Comparison of ENCODE assay signal across 10 mouse cellular contexts in genomic region chr3:122814531-122814930, GRCm38 (mm10).
DNase-seq lines count a peak whose midpoint lies in the region; ATAC-seq and TF ChIP-seq lines count a peak whose summit lies in the region.
"Had no signal": no experiment of that assay in that cellular context is flagged by ENCODE, and none has a peak within 500 bp of the region (broad histone marks: within the 10 kb centered on the region; RNA-seq: fewer than 3 reads in every experiment).

No protein-coding gene starts in this region.

- H3K36me3 ChIP-seq in heart, embryonic 15.5 days: no peaks in the 10 kb centered on the region
- H3K36me3 ChIP-seq in small intestine, adult 2 months (ENCODE audit: control insufficient read depth, insufficient read depth, low read length): peaks cover 24% of the 10 kb centered on the region
- no peaks in the 10 kb centered on the region for H3K36me3 ChIP-seq in hindbrain, embryonic 11.5 days (ENCODE audit: control insufficient read depth, insufficient read depth, low read length)

- no peak for ATAC-seq in heart, embryonic 15.5 days (replicated peaks; ENCODE audit: insufficient number of reproducible peaks, insufficient read depth, low FRiP score, low read depth)
- no peak for ATAC-seq in erythroid progenitor cell, adult 5-6 weeks (replicated peaks; ENCODE audit: low FRiP score, poor library complexity, severe bottlenecking)
- ATAC-seq in hindbrain, embryonic 11.5 days (ENCODE audit: low FRiP score): no peak
- ATAC-seq: Patski had no signal

- H3K27ac ChIP-seq in heart, embryonic 15.5 days: peak overlapping the region; percentile 17; the same call in 1 of the 2 replicates
- peak overlapping the region; percentile 30; the same call in 1 of the 2 replicates for H3K27ac ChIP-seq in small intestine, adult 2 months (ENCODE audit: insufficient read depth, low read depth, low read length)
- H3K27ac ChIP-seq in hindbrain, embryonic 11.5 days (ENCODE audit: low read depth, low read length): no peak overlapping the region

- H3K9me3 ChIP-seq in heart, embryonic 15.5 days (replicated peaks): no peaks in the 10 kb centered on the region
- H3K9me3 ChIP-seq in hindbrain, embryonic 11.5 days (ENCODE audit: control insufficient read depth, low read length): no peaks in the 10 kb centered on the region

- no peak for TF ChIP-seq POLR2A in small intestine, adult 2 months (IDR thresholded peaks at IDR 0.05; ENCODE audit: low read depth, low read length)

- no peak overlapping the region for H3K9ac ChIP-seq in heart, embryonic 15.5 days
- no peak overlapping the region for H3K9ac ChIP-seq in hindbrain, embryonic 11.5 days (ENCODE audit: low read depth, low read length)

- H3K4me1 ChIP-seq in heart, embryonic 15.5 days (replicated peaks): peaks cover 5% of the 10 kb centered on the region; the same call in 1 of the 2 replicates
- H3K4me1 ChIP-seq in small intestine, adult 2 months (ENCODE audit: control insufficient read depth, insufficient read depth, insufficient read length, low read length): no peaks in the 10 kb centered on the region
- H3K4me1 ChIP-seq in hindbrain, embryonic 11.5 days (replicated peaks; ENCODE audit: control insufficient read depth, insufficient read depth, low read length): no peaks in the 10 kb centered on the region; the same call in 1 of the 2 replicates

- 48% methylated on average over 4 of the region's 4 CpGs for WGBS in heart, embryonic 15.5 days
- WGBS in small intestine, adult 2 months: 72% methylated on average over 4 of the region's 4 CpGs
- WGBS in hindbrain, embryonic 11.5 days: 74% methylated on average over 4 of the region's 4 CpGs

- no peak overlapping the region for H3K4me2 ChIP-seq in heart, embryonic 15.5 days
- H3K4me2 ChIP-seq in hindbrain, embryonic 11.5 days (replicated peaks; ENCODE audit: low read depth, low read length): no peak overlapping the region
- H3K4me2 ChIP-seq: liver, embryonic 11.5 days had no signal

- no peaks in the 10 kb centered on the region for H3K27me3 ChIP-seq in heart, embryonic 15.5 days
- no peaks in the 10 kb centered on the region for H3K27me3 ChIP-seq in small intestine, adult 2 months (ENCODE audit: control insufficient read depth, insufficient read depth, low read length)
- H3K27me3 ChIP-seq in hindbrain, embryonic 11.5 days (ENCODE audit: control insufficient read depth, insufficient read depth, low read length): no peaks in the 10 kb centered on the region
- H3K27me3 ChIP-seq: Patski had no signal

- TF ChIP-seq CTCF in small intestine, adult 2 months (IDR thresholded peaks at IDR 0.05; ENCODE audit: extremely low read depth, insufficient read length, insufficient replicate concordance, low read depth, low read length): no peak

- DNase-seq in layer of hippocampus, adult 18-20 months (ENCODE audit: low spot score in 2 of 2): peak; percentile 28 to 54
- DNase-seq in layer of hippocampus, postnatal 25 days (ENCODE audit: extremely low spot score in 1 of 2, low spot score in 1 of 2): no peak
- peak; percentile 39 for DNase-seq in layer of hippocampus, adult 9-10 months (ENCODE audit: low spot score)
- DNase-seq in hindbrain, embryonic 11.5 days (ENCODE audit: low spot score): no peak
- DNase-seq: cerebellum, adult 9-11 months had no signal

- no peak overlapping the region for H3K4me3 ChIP-seq in heart, embryonic 15.5 days
- H3K4me3 ChIP-seq in small intestine, adult 2 months (ENCODE audit: low read depth, low read length): no peak overlapping the region
- H3K4me3 ChIP-seq in hindbrain, embryonic 11.5 days (ENCODE audit: low read depth, low read length): no peak overlapping the region

Comparison
In these comparisons a context has a peak if more than half of its experiments do, and no peak if none do; other contexts are left out.
1. DNase-seq: peak in layer of hippocampus, adult 18-20 months (2 of 2) and layer of hippocampus, adult 9-10 months (single experiment); none in layer of hippocampus, postnatal 25 days (0 of 2) and hindbrain, embryonic 11.5 days (single experiment).